Mouse (Mus musculus) liver, embryonic 15.5 days (tissue): ENCODE measurements around the gene Csnk1g2. TPM values are rescaled to one million over a fixed set of nuclear protein-coding genes. Genes with fewer than 3 reads are reported as not detected.

ENCODE experiments used
- ATAC-seq: fragments of 200-750 bp; cut with Nextera tagmentation; 2 replicates; pipeline ENCODE4 v1.8.0; 2017; ENCODE audit warnings: moderate number of reproducible peaks, mild to moderate bottlenecking, moderate library complexity; ENCODE audit not compliant: insufficient read depth
- H3K27ac ChIP-seq: fragments of 300-500 bp; sonication (generic); replicated peaks from 2 replicates; pipeline ENCODE4 v1.5.1; 2015; ENCODE audit warnings: mild to moderate bottlenecking, inconsistent platforms
- H3K27me3 ChIP-seq: fragments of 300-500 bp; sonication (generic); 2 replicates; pipeline ENCODE4 v1.6.1; 2015; ENCODE audit warnings: mild to moderate bottlenecking, inconsistent platforms
- H3K36me3 ChIP-seq: fragments of 300-500 bp; sonication (generic); replicated peaks from 2 replicates; pipeline ENCODE4 v1.6.1; 2015; ENCODE audit warnings: moderate library complexity, mild to moderate bottlenecking, inconsistent platforms
- H3K4me1 ChIP-seq: fragments of 300-500 bp; sonication (generic); replicated peaks from 2 replicates; pipeline ENCODE4 v1.6.1; 2015; ENCODE audit warnings: inconsistent platforms
- H3K4me2 ChIP-seq: fragments of 300-500 bp; sonication (generic); 2 replicates; pipeline ENCODE4 v1.6.1; 2015; ENCODE audit warnings: moderate library complexity, mild to moderate bottlenecking, inconsistent platforms
- H3K4me3 ChIP-seq: fragments of 300-500 bp; sonication (generic); replicated peaks from 2 replicates; pipeline ENCODE4 v1.5.1; 2015; ENCODE audit warnings: mild to moderate bottlenecking, inconsistent platforms
- H3K9ac ChIP-seq: fragments of 300-500 bp; sonication (generic); 2 replicates; pipeline ENCODE4 v1.6.1; 2015; ENCODE audit warnings: moderate library complexity, mild to moderate bottlenecking, inconsistent platforms
- H3K9me3 ChIP-seq: fragments of 300-500 bp; sonication (generic); replicated peaks from 2 replicates; pipeline ENCODE4 v1.6.1; 2016; ENCODE audit warnings: inconsistent platforms
- WGBS: fragments of 180-500 bp; shearing (Covaris S2); methylation state at CpG from one replicate; pipeline ENCODE4 v1.1.7; 2015; ENCODE audit warnings: mixed read lengths; ENCODE audit not compliant: insufficient replicate concordance; 5-methylcytosine and 5-hydroxymethylcytosine counted together
- polyA plus RNA-seq: library from polyadenylated mRNA; unstranded; fragments of >200 nt; fragmentation: Nextera tagmentation; extraction: Ambion mirVana; gene quantifications from 2 replicates; pipeline ENCODE4 v1.2.1, GENCODE M21; 2015

Gene Csnk1g2
- polyA plus RNA-seq, 1 experiment from 2014 or later: 49.7 TPM

- Histone ChIP-seq H3K36me3 (peaks cover 60% of the 10 kb centered on the region), H3K4me2 (no peak overlapping the region), H3K9ac (no peak overlapping the region), H3K4me3 (no peak overlapping the region), H3K9me3 (no peaks in the 10 kb centered on the region), H3K27me3 (no peaks in the 10 kb centered on the region), H3K27ac (no peak overlapping the region), H3K4me1 (peaks cover 30% of the 10 kb centered on the region)
- no peak for ATAC-seq
- 78% methylated on average over 6 of the region's 6 CpGs for WGBS
These were observed 8.3 kb upstream of the Csnk1g2 start for GRCm38 (mm10) chr10:80614351-80614750.

GRCm38 (mm10) chr10:80618181-80618580 is 4.5 kb upstream of the Csnk1g2 start:
- H3K4me1 ChIP-seq: peaks cover 41% of the 10 kb centered on the region
- H3K27me3 ChIP-seq: no peaks in the 10 kb centered on the region
- no peak overlapping the region for H3K27ac ChIP-seq
- no peaks in the 10 kb centered on the region for H3K9me3 ChIP-seq
- H3K36me3 ChIP-seq: peaks cover 28% of the 10 kb centered on the region
- no peak overlapping the region for H3K9ac ChIP-seq
- H3K4me3 ChIP-seq: no peak overlapping the region
- ATAC-seq: no peak
- WGBS: 36% methylated on average over 9 of the region's 9 CpGs
- no peak overlapping the region for H3K4me2 ChIP-seq

GRCm38 (mm10) chr10:80619465-80620244 is 3.0 kb upstream of the Csnk1g2 start:
- Histone ChIP-seq H3K27me3 (no peaks in the 10 kb centered on the region), H3K9me3 (no peaks in the 10 kb centered on the region), H3K36me3 (peaks cover 13% of the 10 kb centered on the region), H3K4me3 (no peak overlapping the region), H3K4me1 (peaks cover 56% of the 10 kb centered on the region), H3K27ac (peak overlapping the region; percentile 99; the same call in 1 of the 2 replicates), H3K4me2 (no peak overlapping the region), H3K9ac (no peak overlapping the region)
- WGBS: 62% methylated on average over 8 of the region's 8 CpGs
- no peak for ATAC-seq

- 80% methylated on average over 9 of the region's 9 CpGs for WGBS
- Histone ChIP-seq H3K9ac (no peak overlapping the region), H3K9me3 (no peaks in the 10 kb centered on the region), H3K4me1 (peaks cover 63% of the 10 kb centered on the region), H3K27me3 (no peaks in the 10 kb centered on the region), H3K27ac (peak overlapping the region; percentile 99), H3K4me2 (no peak overlapping the region), H3K4me3 (no peak overlapping the region), H3K36me3 (peaks cover 6% of the 10 kb centered on the region; the same call in 1 of the 2 replicates)
- no peak for ATAC-seq
These were observed 2.3 kb upstream of the Csnk1g2 start for GRCm38 (mm10) chr10:80620365-80620764.

- Histone ChIP-seq H3K4me3 (peak overlapping the region; percentile 89), H3K36me3 (no peaks in the 10 kb centered on the region), H3K9ac (peak overlapping the region; percentile 41), H3K4me2 (peak overlapping the region; percentile 97), H3K27ac (peak overlapping the region; percentile 99), H3K27me3 (no peaks in the 10 kb centered on the region), H3K4me1 (peaks cover 67% of the 10 kb centered on the region), H3K9me3 (no peaks in the 10 kb centered on the region)
- 59% methylated on average over 16 of the region's 16 CpGs for WGBS
- no peak for ATAC-seq
These were observed 1.6 kb upstream of the Csnk1g2 start for GRCm38 (mm10) chr10:80620796-80621689.

GRCm38 (mm10) chr10:80621690-80621939 is 1.0 kb upstream of the Csnk1g2 start:
- WGBS: 1% methylated on average over 9 of the region's 9 CpGs

GRCm38 (mm10) chr10:80621940-80622660 is 538 bp upstream of the Csnk1g2 start:
- H3K4me1 ChIP-seq: peaks cover 71% of the 10 kb centered on the region
- H3K36me3 ChIP-seq: no peaks in the 10 kb centered on the region
- H3K4me2 ChIP-seq: peak overlapping the region; percentile 97
- no peaks in the 10 kb centered on the region for H3K27me3 ChIP-seq
- H3K27ac ChIP-seq: peak overlapping the region; percentile 99
- WGBS: under 1% methylated on average over 64 of the region's 64 CpGs
- peak overlapping the region; percentile 41 for H3K9ac ChIP-seq
- peak; percentile 90 for ATAC-seq
- peak overlapping the region; percentile 89 for H3K4me3 ChIP-seq
- no peaks in the 10 kb centered on the region for H3K9me3 ChIP-seq

More at GRCm38 (mm10) chr10:80621690-80621939, 1.0 kb upstream of the Csnk1g2 start:
- Histone ChIP-seq H3K9me3 (no peaks in the 10 kb centered on the region), H3K4me3 (peak overlapping the region; percentile 89), H3K36me3 (no peaks in the 10 kb centered on the region), H3K27me3 (no peaks in the 10 kb centered on the region), H3K4me2 (peak overlapping the region; percentile 97), H3K4me1 (peaks cover 73% of the 10 kb centered on the region), H3K9ac (peak overlapping the region; percentile 41), H3K27ac (peak overlapping the region; percentile 99)
- ATAC-seq: no peak

- Histone ChIP-seq H3K4me1 (peaks cover 80% of the 10 kb centered on the region), H3K36me3 (no peaks in the 10 kb centered on the region), H3K27me3 (no peaks in the 10 kb centered on the region), H3K4me3 (peak overlapping the region; percentile 89), H3K4me2 (peak overlapping the region; percentile 97), H3K27ac (peak overlapping the region; percentile 99), H3K9ac (peak overlapping the region; percentile 88), H3K9me3 (no peaks in the 10 kb centered on the region)
- no peak for ATAC-seq
- 13% methylated on average over 15 of the region's 15 CpGs for WGBS
These were observed 986 bp downstream of the Csnk1g2 start for GRCm38 (mm10) chr10:80623457-80624191.

GRCm38 (mm10) chr10:80625764-80626163 is 3.1 kb downstream of the Csnk1g2 start:
- no peaks in the 10 kb centered on the region for H3K9me3 ChIP-seq
- no peaks in the 10 kb centered on the region; the same call in 1 of the 2 replicates for H3K36me3 ChIP-seq
- no peak overlapping the region for H3K4me2 ChIP-seq
- H3K4me1 ChIP-seq: peaks cover 72% of the 10 kb centered on the region
- ATAC-seq: no peak
- no peaks in the 10 kb centered on the region for H3K27me3 ChIP-seq
- H3K4me3 ChIP-seq: no peak overlapping the region
- no peak overlapping the region for H3K9ac ChIP-seq
- H3K27ac ChIP-seq: 0 out of 2 replicates have a peak overlapping the region, but pooled peaks have one; percentile 34
- WGBS: 73% methylated on average over 4 of the region's 4 CpGs

- H3K4me3 ChIP-seq: no peak overlapping the region
- no peak overlapping the region for H3K4me2 ChIP-seq
- ATAC-seq: no peak
- H3K4me1 ChIP-seq: peaks cover 73% of the 10 kb centered on the region
- H3K36me3 ChIP-seq: no peaks in the 10 kb centered on the region; the same call in 1 of the 2 replicates
- 37% methylated on average over 2 of the region's 2 CpGs for WGBS
- no peak overlapping the region for H3K9ac ChIP-seq
- no peaks in the 10 kb centered on the region for H3K9me3 ChIP-seq
- H3K27ac ChIP-seq: 0 out of 2 replicates have a peak overlapping the region, but pooled peaks have one; percentile 4
- no peaks in the 10 kb centered on the region for H3K27me3 ChIP-seq
These were observed 5.0 kb downstream of the Csnk1g2 start for GRCm38 (mm10) chr10:80627685-80628084.
